ENCODE assay signal across 24 mouse cellular contexts in the genomic region with DNA sequence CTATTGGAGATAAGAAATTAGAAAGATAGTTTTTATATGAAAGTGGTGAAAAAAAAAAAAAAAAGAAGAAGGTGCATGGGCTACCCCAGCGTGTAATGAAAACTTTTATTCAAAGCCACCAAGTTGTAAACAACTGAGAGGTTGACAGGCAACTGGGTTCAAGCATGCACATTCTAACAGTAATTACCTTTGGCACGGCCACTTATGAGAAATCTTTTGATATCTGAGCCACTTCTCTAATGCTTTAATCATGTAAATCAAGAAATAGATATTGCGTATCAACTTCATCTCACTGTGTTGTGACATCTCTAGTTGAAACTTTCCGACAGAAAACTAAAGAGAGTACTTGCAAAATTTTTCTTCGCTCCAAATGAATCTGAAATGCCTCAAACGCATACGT.
DNase-seq lines count a peak whose midpoint lies in the region; ATAC-seq lines count a peak whose summit lies in the region.
"Had no signal": no experiment of that assay in that cellular context is flagged by ENCODE, and none has a peak within 500 bp of the region (broad histone marks: within the 10 kb centered on the region; RNA-seq: fewer than 3 reads in every experiment).

No protein-coding gene starts in this region.

- no peak overlapping the region; the same call in 1 of the 2 replicates for H3K9ac ChIP-seq in forebrain, embryonic 11.5 days (ENCODE audit: low read length)
- H3K9ac ChIP-seq in neural tube, embryonic 13.5 days, result no peak overlapping the region
- H3K9ac ChIP-seq in neural tube, embryonic 15.5 days (replicated peaks), result no peak overlapping the region
- H3K9ac ChIP-seq in hindbrain, embryonic 16.5 days (ENCODE audit: low read depth, low read length), result no peak overlapping the region
- H3K9ac ChIP-seq: embryonic facial prominence, embryonic 15.5 days; heart, embryonic 12.5 days; limb, embryonic 12.5 days; liver, embryonic 13.5 days; lung, embryonic 15.5 days had no signal

- H3K4me1 ChIP-seq in forebrain, embryonic 10.5 days, result peaks cover 77% of the 10 kb centered on the region
- H3K4me1 ChIP-seq in forebrain, embryonic 11.5 days (replicated peaks; ENCODE audit: control insufficient read depth, insufficient read depth, low read length), result peaks cover 12% of the 10 kb centered on the region; the same call in 1 of the 2 replicates
- peaks cover 37% of the 10 kb centered on the region for H3K4me1 ChIP-seq in neural tube, embryonic 13.5 days (replicated peaks)
- H3K4me1 ChIP-seq in neural tube, embryonic 15.5 days, result peaks cover 11% of the 10 kb centered on the region; the same call in 1 of the 2 replicates
- no peaks in the 10 kb centered on the region for H3K4me1 ChIP-seq in hindbrain, embryonic 16.5 days (ENCODE audit: control insufficient read depth, insufficient read depth, low read depth, low read length)
- H3K4me1 ChIP-seq: liver, embryonic 13.5 days had no signal

- H3K27me3 ChIP-seq in forebrain, embryonic 10.5 days (ENCODE audit: poor library complexity, severe bottlenecking), result no peaks in the 10 kb centered on the region
- H3K27me3 ChIP-seq in forebrain, embryonic 11.5 days (ENCODE audit: control insufficient read depth, insufficient read depth, low read length), result no peaks in the 10 kb centered on the region
- H3K27me3 ChIP-seq in neural tube, embryonic 13.5 days, result no peaks in the 10 kb centered on the region
- H3K27me3 ChIP-seq in neural tube, embryonic 15.5 days (replicated peaks), result no peaks in the 10 kb centered on the region
- no peaks in the 10 kb centered on the region for H3K27me3 ChIP-seq in hindbrain, embryonic 16.5 days (replicated peaks; ENCODE audit: control insufficient read depth, insufficient read depth, low read length)
- H3K27me3 ChIP-seq: heart, embryonic 12.5 days; liver, embryonic 13.5 days; lung, embryonic 15.5 days; Patski had no signal

- peak overlapping the region; percentile 48; the same call in 1 of the 2 replicates for H3K4me3 ChIP-seq in forebrain, embryonic 10.5 days
- no peak overlapping the region for H3K4me3 ChIP-seq in forebrain, embryonic 11.5 days (ENCODE audit: low read depth, low read length)
- no peak overlapping the region for H3K4me3 ChIP-seq in neural tube, embryonic 13.5 days
- H3K4me3 ChIP-seq in neural tube, embryonic 15.5 days (replicated peaks), result no peak overlapping the region
- H3K4me3 ChIP-seq in hindbrain, embryonic 16.5 days (ENCODE audit: low read length), result no peak overlapping the region; the same call in 1 of the 2 replicates
- H3K4me3 ChIP-seq: heart, embryonic 12.5 days; liver, embryonic 13.5 days; lung, embryonic 15.5 days; midbrain, embryonic 10.5 days had no signal

- 73% methylated on average over 7 of the region's 7 CpGs for whole genome bisulfite sequencing in forebrain, embryonic 10.5 days
- WGBS in forebrain, embryonic 11.5 days, result 52% methylated on average over 7 of the region's 7 CpGs
- WGBS in neural tube, embryonic 13.5 days, result 73% methylated on average over 7 of the region's 7 CpGs
- 70% methylated on average over 7 of the region's 7 CpGs for WGBS in neural tube, embryonic 15.5 days
- WGBS in hindbrain, embryonic 16.5 days, result 62% methylated on average over 7 of the region's 7 CpGs

- no peaks in the 10 kb centered on the region for H3K9me3 ChIP-seq in forebrain, embryonic 10.5 days
- no peaks in the 10 kb centered on the region for H3K9me3 ChIP-seq in forebrain, embryonic 11.5 days (ENCODE audit: control insufficient read depth, low read length)
- no peaks in the 10 kb centered on the region for H3K9me3 ChIP-seq in neural tube, embryonic 13.5 days
- H3K9me3 ChIP-seq in neural tube, embryonic 15.5 days (replicated peaks), result no peaks in the 10 kb centered on the region
- no peaks in the 10 kb centered on the region for H3K9me3 ChIP-seq in hindbrain, embryonic 16.5 days (ENCODE audit: control insufficient read depth, low read length)
- H3K9me3 ChIP-seq: embryonic facial prominence, embryonic 15.5 days; heart, embryonic 12.5 days; limb, embryonic 12.5 days; liver, embryonic 13.5 days; lung, embryonic 15.5 days; midbrain, embryonic 10.5 days had no signal

- H3K4me2 ChIP-seq in forebrain, embryonic 11.5 days (ENCODE audit: low read depth, low read length, severe bottlenecking), result no peak overlapping the region
- peak overlapping the region; percentile 18; the same call in 1 of the 2 replicates for H3K4me2 ChIP-seq in neural tube, embryonic 13.5 days
- no peak overlapping the region for H3K4me2 ChIP-seq in neural tube, embryonic 15.5 days
- peak overlapping the region; percentile 29 for H3K4me2 ChIP-seq in hindbrain, embryonic 16.5 days (ENCODE audit: low read length)
- H3K4me2 ChIP-seq: heart, embryonic 12.5 days; liver, embryonic 13.5 days; lung, embryonic 15.5 days had no signal

- DNase-seq in forebrain, embryonic 10.5 days (ENCODE audit: extremely low spot score, low spot score), result no peak
- DNase-seq in forebrain, embryonic 11.5 days (ENCODE audit: low spot score), result no peak
- no peak for DNase-seq in urinary bladder, postnatal 25 days (ENCODE audit: low spot score)
- DNase-seq in ovary, postnatal 10 days (ENCODE audit: low spot score), result no peak
- no peak for DNase-seq in left cerebral cortex, postnatal 10 days (ENCODE audit: extremely low spot score in 1 of 2, low spot score in 2 of 2)
- DNase-seq: adrenal gland, adult 8-10 months; cerebellum, adult 9-11 months; heart, postnatal 14 days; kidney, adult 8-10 months; kidney, postnatal 14 days; liver, embryonic 13.5 days; right cerebral cortex, postnatal 4 days; thymus, adult 2 months had no signal

- no peak for ATAC-seq in forebrain, embryonic 11.5 days (replicated peaks; ENCODE audit: low FRiP score)
- ATAC-seq in neural tube, embryonic 13.5 days (ENCODE audit: low read depth), result no peak
- ATAC-seq in neural tube, embryonic 15.5 days (ENCODE audit: low FRiP score), result no peak
- no peak for ATAC-seq in hindbrain, embryonic 16.5 days
- ATAC-seq: inflammation-experienced regulatory T-cells, adult 6 months; Patski had no signal

- H3K27ac ChIP-seq in forebrain, embryonic 10.5 days, result peak overlapping the region; percentile 87; the same call in 1 of the 2 replicates
- H3K27ac ChIP-seq in forebrain, embryonic 11.5 days (ENCODE audit: low read depth, low read length), result no peak overlapping the region
- no peak overlapping the region for H3K27ac ChIP-seq in neural tube, embryonic 13.5 days (replicated peaks)
- no peak overlapping the region for H3K27ac ChIP-seq in neural tube, embryonic 15.5 days (replicated peaks)
- no peak overlapping the region for H3K27ac ChIP-seq in hindbrain, embryonic 16.5 days (ENCODE audit: low read depth, low read length)
- H3K27ac ChIP-seq: limb, embryonic 12.5 days; liver, embryonic 13.5 days; lung, embryonic 15.5 days; macrophage had no signal

- intact Hi-C loops in left cerebral cortex, postnatal 10 days (cut with DNase I), result no loop called here

- H3K36me3 ChIP-seq in forebrain, embryonic 10.5 days (replicated peaks), result no peaks in the 10 kb centered on the region
- no peaks in the 10 kb centered on the region for H3K36me3 ChIP-seq in forebrain, embryonic 11.5 days (ENCODE audit: control insufficient read depth, insufficient read depth, low read length)
- H3K36me3 ChIP-seq in neural tube, embryonic 13.5 days, result no peaks in the 10 kb centered on the region
- no peaks in the 10 kb centered on the region for H3K36me3 ChIP-seq in neural tube, embryonic 15.5 days
- no peaks in the 10 kb centered on the region for H3K36me3 ChIP-seq in hindbrain, embryonic 16.5 days (ENCODE audit: control insufficient read depth, insufficient read depth, low read length)
- H3K36me3 ChIP-seq: embryonic facial prominence, embryonic 15.5 days; heart, embryonic 12.5 days; limb, embryonic 12.5 days; liver, embryonic 13.5 days; lung, embryonic 15.5 days; midbrain, embryonic 10.5 days had no signal

Comparison
In these comparisons a context has a peak if more than half of its experiments do, and no peak if none do; other contexts are left out.
1. H3K4me2 ChIP-seq: peak in neural tube, embryonic 13.5 days (single experiment) and hindbrain, embryonic 16.5 days (single experiment); none in forebrain, embryonic 11.5 days (single experiment) and neural tube, embryonic 15.5 days (single experiment).